Mouse (Mus musculus) liver, postnatal 0 days (tissue): ENCODE measurements around the gene Cenpc1.

ENCODE experiments used
- CTCF ChIP-seq: sonication (generic); IDR thresholded peaks from 2 replicates; pipeline ENCODE4 v1.5.1; 2016; ENCODE audit warnings: antibody characterized with exemption, low read depth
- EP300 ChIP-seq: IDR thresholded peaks from 2 replicates; pipeline ENCODE4 v1.6.1; 2016; ENCODE audit warnings: antibody characterized with exemption, low read depth, mild to moderate bottlenecking

DNA sequence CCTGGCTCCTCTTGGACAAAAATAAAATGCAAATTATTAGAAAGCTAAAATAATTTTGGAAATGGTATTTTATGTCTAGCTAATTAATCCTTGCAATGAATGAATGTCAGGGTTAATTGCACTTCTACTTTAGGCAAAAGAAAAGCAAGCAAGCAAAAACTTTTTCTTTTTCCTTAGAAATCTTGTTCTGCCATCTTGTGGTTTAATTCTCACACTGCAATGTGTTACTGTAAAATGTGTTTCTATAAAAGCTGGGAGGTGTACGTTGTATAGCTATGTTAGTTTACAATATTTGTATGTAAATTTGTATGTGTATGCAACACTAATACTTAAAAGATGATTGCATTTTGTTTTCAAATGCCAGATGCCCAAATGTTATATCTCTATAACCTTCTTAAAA, 70.8 kb downstream of the Cenpc1 start:
- TF ChIP-seq CTCF: peak; percentile 23; the same call in 1 of the 2 replicates
- TF ChIP-seq EP300: no peak
